Mouse (Mus musculus) urinary bladder, postnatal 36 days (tissue): ENCODE measurements at regions not wholly inside any gene's neighbourhood (a gene's known extent, or its start where the extent isn't known, plus 50 kb on each side); places are given as distances from the start of the nearest gene placed in this dataset.

Source experiments
- DNase-seq, 2 experiments: peaks; one replicate each; pipeline ENCODE4 v3.0.0; 2022; ENCODE audit warnings: low spot score in 2 of 2, mixed read lengths in 1 of 2

- no peak for DNase-seq
Observed at GRCm38 (mm10) chr1:61316736-61317135, 321.9 kb upstream of the Pard3b start.

GRCm38 (mm10) chr1:61318042-61318441, 320.6 kb upstream of the Pard3b start:
- no peak for DNase-seq

- no peak for DNase-seq
Observed at GRCm38 (mm10) chr1:61321513-61322145, 317.0 kb upstream of the Pard3b start.

GRCm38 (mm10) chr1:61331456-61331855, 307.2 kb upstream of the Pard3b start:
- DNase-seq: no peak

- no peak for DNase-seq
Observed at GRCm38 (mm10) chr1:61331906-61332305, 306.7 kb upstream of the Pard3b start.

GRCm38 (mm10) chr1:61336367-61336766, 302.3 kb upstream of the Pard3b start:
- DNase-seq: no peak

GRCm38 (mm10) chr1:61352921-61353320, 285.7 kb upstream of the Pard3b start:
- DNase-seq: no peak

GRCm38 (mm10) chr1:61353481-61353880, 285.1 kb upstream of the Pard3b start:
- DNase-seq: no peak

GRCm38 (mm10) chr1:61355241-61355640, 283.4 kb upstream of the Pard3b start:
- DNase-seq: no peak

- DNase-seq: no peak
Observed at GRCm38 (mm10) chr1:61359011-61359930, 279.4 kb upstream of the Pard3b start.

- no peak for DNase-seq
Observed at GRCm38 (mm10) chr1:61372581-61372980, 266.0 kb upstream of the Pard3b start.

GRCm38 (mm10) chr1:61373661-61374491, 264.7 kb upstream of the Pard3b start:
- DNase-seq: peak in 1 of 2 experiments; percentile 10

GRCm38 (mm10) chr1:61376417-61376816, 262.2 kb upstream of the Pard3b start:
- DNase-seq: peak in 1 of 2 experiments; percentile 19

- peak; percentile 54 to 67 for DNase-seq
Observed at GRCm38 (mm10) chr1:61377070-61377469, 261.6 kb upstream of the Pard3b start.

GRCm38 (mm10) chr1:61378240-61378639, 260.4 kb upstream of the Pard3b start:
- DNase-seq: no peak

GRCm38 (mm10) chr1:61379771-61380517, 258.7 kb upstream of the Pard3b start:
- no peak for DNase-seq

GRCm38 (mm10) chr1:61387587-61387986, 251.0 kb upstream of the Pard3b start:
- DNase-seq: no peak

- DNase-seq: no peak
Observed at GRCm38 (mm10) chr1:61397796-61398195, 240.8 kb upstream of the Pard3b start.

GRCm38 (mm10) chr1:61402339-61402738, 236.3 kb upstream of the Pard3b start:
- no peak for DNase-seq

GRCm38 (mm10) chr1:61407201-61407600, 231.4 kb upstream of the Pard3b start:
- no peak for DNase-seq

GRCm38 (mm10) chr1:61414772-61415171, 223.9 kb upstream of the Pard3b start:
- no peak for DNase-seq
